Mouse (Mus musculus) embryo, embryonic 11.5 days (tissue): Measurements from ENCODE around the gene Gm49380.
A peak's percentile ranks its signal among the peaks of the same experiment; 100 is the strongest.

ENCODE experiments used
- DNase-seq: peaks from one replicate; pipeline ENCODE4 v3.0.0-alpha.2; 2012; ENCODE audit warnings: low read depth, low spot score

Gene Gm49380

DNA sequence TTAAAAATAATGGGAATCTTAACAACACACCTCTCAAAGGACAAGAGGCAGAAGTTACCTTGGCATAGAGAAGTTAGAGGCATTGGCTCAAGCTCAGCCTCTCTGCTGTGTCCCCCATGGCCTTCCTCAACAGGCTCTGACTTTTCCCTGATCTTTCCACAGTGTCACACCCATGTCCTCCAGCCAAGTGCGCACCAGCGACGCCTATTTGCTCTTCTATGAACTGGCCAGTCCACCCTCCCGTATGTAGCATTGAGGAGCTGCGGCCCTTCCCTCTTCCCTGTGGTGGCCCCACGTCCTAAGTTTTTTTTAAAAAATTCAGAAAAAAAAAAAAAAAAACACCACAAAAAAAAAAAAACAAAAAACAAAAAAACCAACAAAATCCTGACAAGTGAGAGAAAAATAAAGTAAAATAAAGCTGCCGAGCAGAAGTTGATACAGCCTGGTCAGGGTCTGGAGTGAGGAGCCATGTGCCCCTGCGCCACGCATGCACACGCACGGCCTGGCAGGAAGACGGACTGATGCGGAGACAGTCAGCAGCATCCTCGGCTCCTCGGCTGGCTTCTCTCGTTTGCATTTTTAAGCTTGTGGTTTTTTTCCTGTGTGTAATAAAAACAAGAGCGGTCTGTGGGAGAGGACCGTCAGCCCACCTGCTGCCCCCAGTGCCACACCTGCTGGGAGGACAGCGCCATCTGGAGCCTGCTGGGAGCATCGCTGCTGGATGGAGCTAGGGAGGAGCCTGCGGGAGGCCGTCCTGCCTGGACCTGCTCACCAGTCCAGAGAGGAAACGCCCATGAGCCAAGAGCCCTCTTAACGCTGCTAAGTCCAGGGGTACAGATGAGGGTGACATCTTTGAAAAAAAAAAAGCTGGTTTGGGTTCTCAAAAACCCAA lies 19.4 kb downstream of the Gm49380 start:
- DNase-seq = peak; percentile 45

DNA sequence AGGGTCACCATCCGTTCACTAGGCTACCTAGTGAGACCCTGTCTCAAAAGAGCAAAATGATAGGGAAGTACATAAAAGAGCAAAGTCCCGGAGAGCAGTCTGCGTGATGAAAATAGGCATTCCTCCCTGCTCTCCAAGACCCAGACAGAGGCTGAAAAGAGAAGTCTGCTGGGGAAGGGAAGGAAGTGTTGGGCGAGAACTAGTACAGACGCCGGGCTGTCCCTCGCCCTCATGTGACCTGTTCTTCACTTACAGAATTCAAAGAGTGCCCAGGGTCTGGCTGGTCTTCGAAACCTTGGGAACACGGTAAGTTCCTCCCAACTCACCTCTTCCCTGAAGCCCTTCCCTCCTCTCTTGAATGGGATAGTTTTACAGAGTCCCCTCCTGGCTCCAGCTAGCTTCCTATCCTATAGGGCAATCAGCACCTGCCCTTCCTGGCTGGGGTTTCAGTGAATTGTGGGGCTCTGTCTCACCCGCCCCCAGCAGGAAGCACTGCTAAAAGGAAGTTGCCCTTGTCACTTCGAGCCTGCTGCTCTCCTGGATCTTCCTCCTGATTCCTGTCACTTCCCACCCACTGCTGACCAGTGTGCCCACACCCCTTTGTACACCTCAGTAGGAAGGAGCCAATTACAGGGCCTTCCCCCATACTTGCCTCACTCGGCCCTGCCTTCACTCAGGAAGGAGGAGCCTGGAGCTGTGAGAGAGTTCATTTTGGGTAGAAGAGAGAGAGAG lies 24.3 kb downstream of the Gm49380 start:
- DNase-seq = no peak

DNA sequence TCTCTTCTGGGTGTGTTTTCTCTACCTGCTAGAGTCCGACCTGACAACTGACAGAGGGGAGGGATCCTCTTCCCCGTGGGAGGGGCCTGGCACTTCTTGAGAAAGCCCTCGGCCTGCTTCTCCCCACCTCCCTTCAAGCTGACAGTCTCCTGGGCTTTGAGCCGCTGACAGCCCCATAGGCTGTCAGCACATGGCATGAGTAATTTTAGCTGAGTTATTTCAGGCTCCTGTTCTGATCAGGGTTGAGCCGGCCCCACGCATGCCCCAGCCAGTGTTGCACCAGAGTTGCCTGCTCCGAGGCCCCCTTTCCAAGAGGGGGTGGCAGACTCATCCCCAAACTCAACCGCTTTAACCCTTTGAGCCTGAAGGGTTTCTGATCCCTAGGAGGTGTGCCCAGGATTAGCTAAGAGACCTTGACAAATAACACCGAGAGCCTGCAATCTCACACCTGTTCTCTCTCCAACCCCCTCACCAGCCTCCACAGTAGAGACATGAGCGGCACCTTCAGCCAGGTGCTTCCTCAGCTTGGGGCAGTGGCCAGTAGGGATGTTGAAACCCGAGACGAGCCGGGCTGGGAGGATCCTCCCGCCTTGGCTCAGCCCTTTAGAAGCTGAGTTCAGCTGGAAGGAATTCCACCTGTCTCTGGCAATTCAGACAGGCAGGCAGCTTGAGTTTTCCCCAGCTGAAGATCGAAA lies 25.4 kb downstream of the Gm49380 start:
- no peak for DNase-seq

DNA sequence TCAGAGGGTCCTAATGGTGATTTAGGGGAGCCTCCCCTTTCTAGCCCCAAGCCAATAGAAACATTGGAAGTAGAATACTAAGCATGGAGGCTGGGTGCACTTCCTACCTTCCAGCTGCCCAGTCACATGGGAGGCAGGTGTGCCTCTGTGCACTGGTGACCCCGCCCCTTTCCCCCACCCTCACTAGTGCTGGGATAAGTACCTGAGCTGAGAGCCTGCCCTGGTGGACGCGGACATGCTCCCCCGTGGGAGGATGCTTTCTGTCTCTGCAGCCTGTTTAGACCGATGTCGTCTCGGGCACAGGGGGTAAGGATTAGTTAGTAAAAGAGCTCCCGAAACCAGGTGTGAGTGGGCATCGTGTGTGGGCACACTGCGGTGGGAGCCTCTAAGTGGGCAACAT lies 26.3 kb downstream of the Gm49380 start:
- no peak for DNase-seq

DNA sequence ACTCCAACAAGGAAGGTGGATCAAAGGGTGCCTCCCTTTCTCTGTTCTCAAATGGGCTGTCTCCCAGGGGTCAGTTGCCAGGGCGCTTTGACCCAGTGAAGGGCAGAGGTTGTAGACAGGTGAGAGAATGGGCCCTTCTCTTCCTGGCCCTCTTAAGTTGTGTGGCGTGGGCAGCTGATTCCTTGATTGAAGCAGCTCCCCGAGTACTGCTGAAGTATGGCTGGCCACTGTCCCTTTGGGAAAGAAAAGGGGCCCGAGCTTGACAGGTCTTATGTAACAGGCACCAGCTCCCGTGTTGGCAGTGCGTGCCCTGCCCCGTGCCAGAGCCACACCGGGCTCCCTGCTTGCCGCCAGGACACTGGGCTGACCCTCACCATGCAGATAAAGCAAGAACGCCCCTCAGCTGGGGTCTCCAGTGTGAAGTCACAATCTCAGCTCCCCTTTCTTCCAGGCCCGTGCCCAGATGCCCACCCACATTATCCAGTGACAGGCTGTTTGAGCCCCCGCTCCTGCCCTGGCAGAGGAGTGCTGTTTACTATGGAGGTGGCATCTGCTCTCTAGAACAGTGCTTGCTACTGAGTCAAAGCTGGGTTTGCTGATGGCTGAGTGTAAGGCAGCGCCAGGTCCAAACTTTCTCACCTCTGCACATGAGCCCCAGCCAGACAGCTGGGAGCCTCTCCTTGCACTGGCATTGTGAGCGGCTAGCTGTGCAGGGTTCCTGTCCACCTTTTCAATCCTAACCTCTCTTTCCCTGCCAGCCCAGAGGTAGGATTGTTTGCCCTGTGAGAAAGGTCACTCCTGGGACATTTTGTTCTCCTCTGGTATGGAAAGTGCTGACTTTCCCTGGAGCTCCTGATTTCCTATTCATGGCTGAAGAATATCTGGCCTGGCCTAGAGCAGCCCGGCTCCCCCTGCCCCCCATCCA lies 27.3 kb downstream of the Gm49380 start:
- DNase-seq = no peak

DNA sequence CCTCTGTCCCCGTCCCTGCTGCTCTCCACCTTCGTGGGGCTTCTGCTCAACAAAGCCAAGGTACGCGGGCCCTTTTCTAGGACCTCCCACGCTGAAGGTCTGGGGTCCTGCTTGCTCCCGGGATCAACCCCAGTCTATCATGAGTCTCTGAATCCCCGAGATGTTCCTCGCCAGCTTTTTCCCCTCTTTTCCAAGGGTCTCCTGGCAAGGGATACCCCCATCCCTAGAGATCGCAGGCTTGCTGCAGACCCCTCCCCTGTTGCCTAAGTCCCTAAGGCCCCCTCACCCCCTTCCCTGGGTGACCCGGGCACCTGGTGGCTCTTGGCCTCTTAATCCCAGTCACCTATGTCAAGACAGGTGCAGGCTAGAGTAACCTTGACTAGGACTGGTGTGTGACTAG lies 28.0 kb downstream of the Gm49380 start:
- no peak for DNase-seq

DNA sequence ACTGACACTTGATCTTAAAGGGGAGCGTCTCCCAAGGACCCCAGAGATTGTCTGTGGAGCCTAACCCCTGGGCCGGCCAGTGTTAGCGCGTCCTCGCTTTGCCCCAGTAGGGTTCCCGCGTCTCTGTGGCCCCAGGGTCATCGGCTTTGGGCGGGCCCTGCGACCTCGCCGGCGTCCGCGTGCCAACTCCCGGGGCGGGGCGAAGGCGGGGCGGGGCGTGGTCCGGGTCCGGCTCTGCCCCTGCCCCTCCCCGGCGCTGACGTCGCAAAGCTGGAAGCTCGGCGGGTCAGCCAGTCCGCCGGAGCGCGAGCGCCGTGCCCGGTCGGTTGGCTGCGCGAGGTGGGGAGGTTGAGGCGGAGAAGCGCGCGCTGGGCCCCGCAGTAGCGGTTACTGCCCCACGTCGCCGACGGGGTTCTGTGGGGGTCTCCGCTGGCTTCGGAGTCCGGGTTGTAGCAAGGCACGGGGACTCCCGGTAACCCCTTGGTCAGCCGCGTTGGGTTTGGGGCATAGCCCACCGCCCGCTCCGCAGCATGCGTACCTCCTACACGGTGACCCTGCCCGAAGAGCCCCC lies 28.6 kb downstream of the Gm49380 start:
- peak; percentile 65 for DNase-seq

DNA sequence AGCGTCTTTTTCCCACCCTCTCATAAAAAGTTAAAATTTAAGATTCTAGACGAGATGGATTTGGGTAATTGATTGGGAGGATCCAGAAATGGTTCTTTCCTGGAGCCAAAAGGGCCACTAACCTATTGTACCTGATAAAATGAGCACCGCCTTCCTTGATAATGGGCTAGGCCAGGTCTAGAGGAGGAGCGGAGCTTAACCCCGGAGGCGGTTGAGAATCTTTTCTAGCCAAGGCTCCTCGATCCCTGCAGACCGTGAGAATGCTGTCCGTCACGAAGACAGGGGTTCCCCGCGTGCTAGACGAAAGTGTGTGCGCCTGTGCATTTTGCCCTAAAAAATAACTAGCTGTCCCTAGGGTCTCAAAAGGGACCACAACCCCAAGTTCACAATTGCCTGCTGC lies 29.1 kb downstream of the Gm49380 start:
- DNase-seq = no peak

DNA sequence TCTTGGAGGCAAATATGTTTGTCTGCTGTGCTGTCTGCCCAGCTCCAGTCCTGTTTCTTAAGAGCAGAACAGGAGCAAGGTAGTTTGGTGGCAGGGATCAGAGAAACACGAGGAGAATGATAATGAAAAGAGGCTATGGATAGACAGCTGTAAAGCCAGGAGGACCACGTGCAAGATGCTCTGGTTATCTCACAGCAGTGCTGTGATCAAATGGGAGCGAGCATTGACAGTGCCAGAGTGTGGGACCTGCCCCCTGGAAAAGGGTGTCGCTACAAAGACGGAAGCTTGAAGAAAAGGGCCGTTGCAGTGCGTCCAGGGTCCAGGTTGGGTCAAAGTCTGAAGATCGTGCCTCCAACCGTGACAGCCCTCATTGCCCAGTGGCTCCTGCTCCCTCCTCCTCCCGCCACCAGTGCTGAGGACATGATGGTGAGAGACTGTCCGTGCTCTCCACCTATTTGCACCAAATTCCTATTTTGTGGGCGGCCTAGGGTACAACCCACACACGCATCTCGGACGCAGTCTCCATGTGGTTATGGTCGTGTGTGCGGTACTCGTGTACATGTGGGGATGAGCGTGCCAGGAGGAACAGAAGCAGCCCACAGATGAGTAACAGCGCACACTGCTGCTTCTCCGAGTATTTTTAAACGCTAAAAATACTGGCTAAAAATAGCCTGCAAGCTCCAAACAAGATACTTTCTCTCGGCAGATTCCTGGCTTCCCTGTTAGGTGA lies 29.7 kb downstream of the Gm49380 start:
- no peak for DNase-seq

DNA sequence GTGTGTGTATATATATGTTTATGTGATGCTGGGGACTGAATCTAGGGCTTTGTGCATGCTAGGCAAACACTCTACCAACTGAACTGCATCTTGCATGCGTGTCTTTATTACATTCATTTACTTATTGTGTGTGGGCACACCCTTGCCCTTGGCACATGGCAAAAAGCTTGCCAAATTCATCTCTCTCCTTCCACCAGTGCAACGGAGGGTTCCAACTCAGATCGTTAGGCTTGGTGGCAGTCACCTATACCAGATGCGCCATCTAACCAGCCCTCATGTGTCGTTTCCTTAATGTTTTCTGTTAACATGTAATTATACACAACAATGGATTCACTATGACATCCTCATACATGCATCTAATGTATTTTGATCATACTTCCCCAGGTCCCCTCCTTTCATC lies 31.0 kb downstream of the Gm49380 start:
- DNase-seq = no peak

DNA sequence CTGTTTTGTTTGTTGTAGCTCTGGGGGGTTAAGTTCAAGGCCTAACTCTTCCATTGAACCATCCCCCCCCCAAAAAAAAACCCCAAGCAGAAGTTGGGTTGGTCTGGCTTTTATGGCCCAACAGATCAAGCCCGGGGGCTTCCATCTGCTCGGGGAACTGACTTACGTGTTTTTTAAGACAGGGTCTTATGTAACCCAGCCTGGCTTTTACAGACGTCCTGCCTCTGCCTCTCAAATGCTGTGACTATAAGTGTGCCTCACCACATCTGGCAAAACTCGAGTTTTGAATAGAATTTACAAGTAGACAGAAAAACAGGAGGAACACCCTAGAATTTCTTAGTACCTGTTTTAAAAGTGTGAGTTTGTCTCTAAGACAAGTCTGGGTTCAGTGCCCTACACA lies 31.7 kb downstream of the Gm49380 start:
- DNase-seq = no peak

DNA sequence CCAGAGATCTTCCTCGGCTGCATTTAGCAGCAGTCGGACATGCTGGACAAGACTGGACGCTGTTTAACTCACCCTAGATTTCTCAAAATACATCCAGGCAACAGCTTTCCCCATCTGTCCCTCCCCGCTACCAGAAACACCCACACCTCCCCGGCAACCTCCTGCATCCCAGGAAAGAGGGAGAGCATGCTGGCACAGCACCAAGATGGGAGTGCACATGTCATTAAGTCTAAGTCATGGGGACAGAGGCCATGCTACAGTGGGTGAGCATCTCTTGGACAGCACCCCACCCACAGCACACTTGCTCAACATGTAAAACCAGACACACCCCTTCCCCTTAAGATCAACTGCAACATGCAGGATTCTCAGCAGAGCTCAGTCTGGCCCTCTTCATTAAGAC lies 32.3 kb downstream of the Gm49380 start:
- DNase-seq = no peak

DNA sequence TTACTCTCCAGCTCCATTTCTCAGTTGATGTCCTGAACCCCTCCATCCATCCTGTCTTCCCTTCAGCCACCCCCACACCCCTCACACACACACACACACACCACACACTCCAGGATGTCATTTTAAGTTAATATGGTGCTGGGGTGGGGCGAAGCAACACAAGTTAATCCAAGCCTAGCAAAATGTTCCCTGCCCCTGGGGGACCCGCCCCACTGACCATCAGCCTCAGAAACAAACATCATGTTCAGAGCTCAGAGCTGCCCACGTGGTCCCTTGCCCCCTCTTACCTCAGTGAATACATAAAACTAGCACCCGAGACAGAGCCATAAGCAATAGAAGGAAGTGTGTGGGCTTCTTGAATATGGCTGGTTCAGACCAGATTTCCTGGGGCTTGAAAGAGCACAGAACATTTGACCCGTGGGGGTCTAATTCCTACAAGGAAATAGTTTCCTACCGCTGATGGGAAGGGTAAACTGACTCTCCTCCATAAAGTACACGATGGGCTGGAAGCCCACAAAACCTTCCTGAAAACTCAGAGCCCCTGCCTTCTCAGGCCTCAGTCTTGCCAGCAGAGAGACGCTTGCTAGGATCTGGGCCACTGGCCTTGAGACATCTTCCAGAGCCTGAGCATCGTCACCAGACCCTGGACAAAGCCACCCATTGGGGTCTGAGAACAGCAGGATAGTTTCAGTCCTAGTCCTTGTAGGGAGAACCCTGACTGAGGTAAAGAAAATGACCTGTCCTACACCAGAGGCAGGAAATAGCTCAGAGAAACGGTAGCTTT lies 33.1 kb downstream of the Gm49380 start:
- DNase-seq = no peak

DNA sequence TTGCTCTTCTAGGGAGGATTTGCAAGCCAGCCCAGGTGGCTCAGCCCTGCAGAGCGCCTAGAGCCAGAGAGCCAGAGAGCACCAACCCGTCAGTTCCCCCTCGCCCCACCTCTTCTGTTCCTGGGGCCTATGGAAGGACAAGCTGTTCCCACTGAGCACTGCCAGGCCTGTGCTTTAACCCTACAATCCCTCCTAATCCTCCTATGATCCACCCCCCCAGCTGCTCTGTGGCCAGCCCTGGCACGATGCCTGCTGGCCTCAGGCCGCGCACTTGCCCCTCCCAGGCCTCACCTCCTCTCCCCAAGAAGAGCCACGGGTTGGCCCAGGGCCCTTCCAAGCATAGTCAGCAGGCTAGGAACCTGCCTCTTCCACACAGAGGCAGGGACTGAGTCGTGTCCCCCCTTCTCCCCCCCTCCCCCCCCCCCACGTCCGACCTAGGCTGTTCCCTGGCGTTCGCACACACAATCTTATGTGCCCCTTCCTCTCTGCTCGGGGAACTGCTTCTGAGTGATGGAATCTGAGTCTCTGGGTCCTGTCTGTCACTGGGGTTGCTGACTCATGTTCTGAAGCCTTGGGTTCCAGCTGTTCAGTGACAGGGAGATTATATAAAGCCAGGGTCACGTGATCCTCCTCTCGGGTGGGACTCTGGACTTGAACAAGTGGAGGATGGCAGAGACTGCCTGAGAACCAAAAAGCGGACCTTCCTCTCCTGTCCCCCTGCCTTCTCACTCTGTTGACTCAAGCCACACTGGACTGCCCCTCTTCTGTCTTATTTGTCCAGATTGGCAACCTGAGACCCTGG lies 34.1 kb downstream of the Gm49380 start:
- DNase-seq = no peak

DNA sequence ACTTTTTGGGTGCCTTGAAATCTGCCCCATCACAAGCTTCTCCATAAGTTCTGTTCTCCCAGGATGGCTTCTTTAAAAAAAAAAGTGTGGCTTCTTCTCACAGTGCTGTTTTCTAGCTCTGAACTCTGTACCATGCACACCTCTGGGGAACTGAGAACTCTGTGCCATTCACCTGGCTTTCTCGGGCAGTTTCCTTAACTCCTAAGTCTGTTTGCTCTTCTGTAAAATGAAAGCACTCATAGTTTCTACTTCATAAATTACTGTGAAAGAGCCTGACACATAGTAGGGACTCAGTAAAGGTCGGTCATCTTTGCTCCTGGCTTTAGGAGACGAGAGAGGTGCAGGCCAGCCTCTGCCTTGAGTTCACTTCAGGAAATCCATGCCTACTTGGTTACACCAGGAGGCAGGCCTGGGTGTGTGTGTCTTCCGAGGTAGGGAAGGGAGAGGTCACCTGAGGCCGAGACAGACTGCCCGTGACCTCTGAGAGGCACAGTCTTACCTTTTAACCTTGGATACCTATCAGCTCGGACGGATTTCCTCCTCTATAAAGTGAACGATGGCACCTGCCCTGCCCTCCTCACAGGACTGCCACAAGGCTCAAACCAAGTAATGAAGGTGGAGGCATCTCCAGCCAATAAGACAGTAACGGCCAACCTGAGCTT lies 35.0 kb downstream of the Gm49380 start:
- DNase-seq = no peak

DNA sequence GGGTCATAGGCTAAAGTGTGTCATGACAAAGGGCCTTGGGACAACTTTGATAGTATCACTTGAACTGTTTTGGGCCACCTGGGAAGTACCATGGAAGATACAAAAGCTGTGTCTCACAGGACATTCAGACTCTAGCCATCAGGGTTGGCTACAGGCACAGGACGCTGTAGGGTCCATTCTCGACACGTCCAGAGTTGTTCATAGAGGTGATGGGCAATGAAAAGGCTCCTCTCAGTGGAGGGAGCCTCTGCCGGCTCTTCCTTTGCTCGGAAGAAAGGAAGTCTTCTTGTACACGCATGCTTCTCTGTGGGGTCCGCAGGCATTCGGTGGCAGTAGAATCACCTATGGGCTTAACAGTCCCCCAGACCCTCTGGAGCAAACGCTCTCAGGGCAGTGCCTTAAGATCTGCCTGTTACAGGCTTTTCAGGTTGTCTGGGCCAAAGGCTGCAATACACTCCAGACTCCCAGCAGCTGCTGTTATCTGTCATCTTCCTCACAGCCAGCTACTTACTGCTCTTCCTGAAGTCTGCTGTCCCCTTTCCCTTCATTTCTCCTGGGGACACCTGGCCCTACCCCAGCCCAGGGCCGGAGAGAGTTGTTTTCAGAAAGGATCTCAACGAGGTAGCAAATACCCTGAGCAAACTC lies 35.9 kb downstream of the Gm49380 start:
- DNase-seq = no peak

DNA sequence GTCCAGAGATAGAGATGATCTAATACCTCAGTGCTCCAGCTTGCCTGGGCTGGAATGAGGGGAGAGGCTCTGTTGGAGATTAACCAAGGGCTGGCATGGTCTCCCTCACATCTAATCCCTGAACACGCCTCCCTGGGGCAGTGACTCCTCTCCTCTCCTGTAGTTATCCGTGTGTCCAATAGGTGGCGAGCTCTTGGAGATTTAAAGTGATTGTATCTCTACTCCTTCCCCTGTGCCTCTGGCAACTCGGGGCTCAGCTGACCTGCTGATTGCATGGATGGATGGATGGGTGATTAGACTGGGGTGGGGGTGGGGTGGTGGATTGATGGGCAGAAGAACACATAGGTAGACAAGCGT lies 36.6 kb downstream of the Gm49380 start:
- no peak for DNase-seq
